Mouse (Mus musculus) left cerebral cortex, adult 9 months (tissue): ENCODE data around the gene Zswim5.
"Not testable (repeated sequence)": the region's sequence is repeated elsewhere in the genome, so short reads cannot be mapped to it uniquely, and the experiment has no call there.

Experiments used
- DNase-seq, 2 experiments: peaks; one replicate each; pipeline ENCODE4 v3.0.0; 2022; ENCODE audit warnings: low spot score in 2 of 2

Zswim5 gene

GRCm38 (mm10) chr4:116876995-116877728, at the start of gene Zswim5:
TSS of gene Zswim5 (plus strand) at chr4:116877376.
- DNase-seq: peak; percentile 42 to 61

- DNase-seq: peak in 1 of 2 experiments; percentile 50
Observed at GRCm38 (mm10) chr4:116827819-116828218, 49.4 kb upstream of the Zswim5 start.

DNA sequence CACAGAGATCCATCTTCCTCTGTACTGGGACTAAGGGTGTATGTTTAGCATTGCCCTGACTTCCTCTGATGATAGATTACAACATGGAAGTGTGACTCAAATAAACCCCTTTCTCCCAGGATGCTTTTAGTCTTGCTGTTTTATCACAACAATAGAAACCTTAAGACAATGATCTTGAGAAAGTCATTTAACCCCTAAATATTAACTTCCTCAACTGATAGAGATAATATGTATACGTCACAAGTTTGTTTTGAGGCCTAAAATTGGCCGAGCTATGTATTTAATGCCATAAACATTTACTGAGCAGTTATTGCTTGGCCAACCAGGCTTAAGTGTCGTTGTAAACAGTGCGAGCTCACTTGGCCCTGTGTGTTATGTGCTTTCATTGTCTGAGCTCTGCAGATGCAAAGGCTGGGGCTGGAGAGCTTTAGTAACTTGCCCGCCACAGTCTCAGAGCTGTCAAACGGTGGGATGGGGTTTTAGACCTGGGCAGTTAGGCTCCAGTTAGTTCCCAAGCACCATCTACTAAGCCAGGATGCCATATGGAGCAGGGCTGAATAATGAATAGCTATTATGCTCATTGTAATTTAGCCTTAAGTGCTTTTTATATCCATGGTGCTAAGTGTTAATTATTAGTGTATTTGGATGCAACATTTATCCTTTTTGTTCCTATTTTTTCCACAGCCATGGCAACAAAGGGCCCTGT, 47.7 kb upstream of the Zswim5 start:
- no peak for DNase-seq

- no peak for DNase-seq
Observed at GRCm38 (mm10) chr4:116830070-116830368, 47.2 kb upstream of the Zswim5 start.

- no peak for DNase-seq
Observed at GRCm38 (mm10) chr4:116838999-116839398, 38.2 kb upstream of the Zswim5 start.

DNA sequence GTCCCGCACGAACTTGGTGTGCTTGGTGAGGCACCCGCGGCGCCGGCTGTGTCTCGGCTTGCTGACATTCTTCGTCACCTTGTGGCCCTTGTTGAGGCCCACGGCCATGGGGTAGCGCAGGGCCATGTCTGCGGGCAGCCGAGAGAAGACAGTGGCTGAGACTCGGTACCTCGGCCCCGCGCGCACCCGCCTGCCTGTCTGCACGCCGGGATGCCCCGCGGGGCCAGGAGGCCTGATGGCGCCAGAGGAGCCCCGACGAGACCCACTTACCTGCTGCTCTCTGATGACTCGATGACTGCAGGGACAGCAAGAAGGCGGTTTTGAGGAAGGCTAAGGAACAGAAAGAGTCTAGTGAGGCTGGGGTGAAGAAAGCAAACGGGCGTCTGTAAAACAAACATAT, 37.1 kb upstream of the Zswim5 start:
- not testable (repeated sequence) for DNase-seq

DNA sequence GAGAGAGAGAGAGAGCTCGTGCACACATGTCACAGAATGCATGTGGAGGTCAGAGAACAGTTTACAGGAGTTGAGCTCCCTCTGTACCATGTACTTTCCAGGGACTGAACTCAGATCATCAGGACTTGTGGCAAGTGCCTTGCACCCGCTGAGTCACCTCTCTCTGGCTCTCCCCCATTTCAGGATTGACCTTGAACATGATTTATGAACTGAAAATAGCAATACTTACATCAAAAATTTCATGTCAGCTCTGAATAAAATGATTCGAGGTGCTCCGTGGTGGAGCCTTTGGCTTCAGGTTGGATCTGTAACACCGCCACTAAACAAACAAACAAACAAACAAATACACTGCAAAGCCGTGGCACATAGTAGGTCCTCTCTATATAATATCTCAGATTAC, 36.3 kb upstream of the Zswim5 start:
- DNase-seq: no peak

DNA sequence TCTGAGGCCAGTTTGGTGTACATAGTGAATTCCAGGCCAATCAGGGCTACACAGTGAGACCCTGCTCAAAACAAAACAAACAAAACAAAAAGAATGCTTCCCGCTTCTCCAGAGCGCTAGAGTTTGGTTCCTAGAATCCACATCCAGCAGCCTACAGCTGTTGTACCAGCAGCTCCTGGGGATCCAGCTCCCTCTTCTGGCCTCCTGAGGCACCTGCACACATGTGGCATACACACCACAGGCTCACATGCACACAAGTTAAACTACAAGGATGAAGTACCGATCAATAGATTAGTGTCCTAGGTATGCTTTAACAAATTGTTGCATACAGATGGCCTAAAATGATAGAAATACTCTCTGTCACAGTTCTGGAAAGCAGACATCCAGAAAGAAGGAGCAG, 32.9 kb upstream of the Zswim5 start:
- no peak for DNase-seq

- DNase-seq: no peak
Observed at GRCm38 (mm10) chr4:116849901-116850300, 27.3 kb upstream of the Zswim5 start.

DNA sequence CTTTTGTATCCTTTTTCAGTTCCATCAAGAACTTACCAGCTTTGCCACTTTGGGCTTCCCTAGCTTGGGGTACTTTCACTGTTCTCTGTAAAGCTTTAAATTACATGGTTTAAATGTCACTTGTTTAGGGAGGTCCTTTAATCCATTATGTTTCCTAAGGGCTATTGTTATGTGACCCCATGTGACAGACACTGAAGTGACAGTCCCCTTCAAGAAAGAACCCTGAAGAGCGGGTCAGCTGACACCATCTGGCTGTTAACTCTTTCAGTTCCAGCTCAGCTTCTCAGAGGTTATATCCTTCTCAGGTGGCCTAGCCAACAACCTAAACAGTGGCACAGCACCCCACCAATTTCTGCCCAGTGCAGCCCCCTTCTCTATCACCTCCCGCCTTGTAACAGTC, 22.9 kb upstream of the Zswim5 start:
- DNase-seq: no peak

DNA sequence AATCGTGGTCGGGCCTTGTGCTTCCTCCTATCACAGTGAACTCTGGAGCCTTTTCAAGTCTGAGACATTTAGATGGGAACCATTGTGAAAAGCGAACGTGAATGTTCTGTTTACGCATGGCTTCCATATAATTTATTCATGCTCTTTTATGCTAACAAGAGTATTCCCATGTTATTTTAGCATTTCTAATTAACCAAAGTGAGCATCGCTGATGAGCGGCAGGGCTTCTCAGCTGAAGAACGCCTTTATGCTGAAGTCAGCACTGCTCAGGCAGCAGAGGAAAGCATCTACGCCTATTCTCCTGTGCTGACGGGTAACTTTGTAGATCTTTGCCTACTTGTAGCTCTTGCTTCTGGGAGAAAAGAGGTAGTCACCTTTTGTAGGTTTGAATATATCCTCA, 20.0 kb upstream of the Zswim5 start:
- DNase-seq: no peak

DNA sequence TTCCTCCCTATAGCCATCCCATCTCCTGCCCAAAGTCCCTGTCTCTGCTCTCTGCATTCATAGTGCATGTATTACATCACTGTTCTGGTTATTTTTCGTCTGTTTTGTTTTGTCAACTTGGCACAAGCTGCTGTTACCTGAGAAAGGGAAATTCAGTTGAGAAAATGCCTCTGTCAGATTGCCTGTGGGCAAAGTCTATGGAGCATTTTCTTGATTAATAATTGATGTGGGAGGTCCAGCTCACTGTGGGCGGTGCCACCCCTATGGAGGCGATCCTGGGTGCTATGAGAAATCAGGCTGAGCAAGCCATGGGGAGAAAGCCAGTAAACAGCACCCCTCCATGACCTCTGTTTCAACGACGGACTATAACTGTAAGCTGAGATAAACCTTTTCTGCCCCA, 17.5 kb upstream of the Zswim5 start:
- DNase-seq: no peak

DNA sequence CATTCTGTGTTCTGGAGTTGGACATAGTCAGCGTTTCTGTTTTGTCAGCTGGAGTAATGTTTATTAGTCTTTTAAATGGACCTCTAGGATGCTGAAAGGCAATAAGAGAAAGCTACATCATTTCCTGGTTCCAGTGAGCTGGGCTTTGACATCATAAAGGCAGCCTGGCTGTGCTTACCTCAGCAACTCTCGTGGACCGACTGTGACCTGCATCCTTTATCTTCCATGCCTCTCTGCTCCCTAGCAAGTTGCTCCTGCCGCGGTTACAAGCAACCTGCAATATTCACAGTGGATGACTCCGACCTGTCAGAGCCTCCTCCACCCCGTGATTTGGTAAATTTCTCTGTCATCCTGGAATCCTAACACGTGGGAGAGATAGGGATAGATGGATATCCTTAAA, 15.2 kb upstream of the Zswim5 start:
- no peak for DNase-seq

DNA sequence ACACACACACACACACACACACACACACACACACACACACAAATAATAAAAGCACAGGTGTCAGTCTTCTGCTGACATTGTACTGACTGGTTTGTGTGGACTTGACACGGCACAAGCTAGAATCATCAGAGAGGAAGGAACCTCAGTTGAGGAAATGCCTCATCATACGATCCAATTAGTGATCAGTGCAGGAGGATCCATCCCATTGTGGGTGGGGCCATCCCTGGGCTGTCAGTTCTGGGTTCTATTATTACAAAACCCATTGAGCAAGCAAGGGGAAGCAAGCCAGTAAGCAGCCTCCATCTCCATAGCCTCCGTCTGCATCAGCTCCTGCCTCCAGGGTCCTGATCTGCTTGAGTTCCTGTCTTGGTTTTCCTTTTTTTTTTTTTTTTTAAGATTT, 7.3 kb upstream of the Zswim5 start:
- DNase-seq: no peak

DNA sequence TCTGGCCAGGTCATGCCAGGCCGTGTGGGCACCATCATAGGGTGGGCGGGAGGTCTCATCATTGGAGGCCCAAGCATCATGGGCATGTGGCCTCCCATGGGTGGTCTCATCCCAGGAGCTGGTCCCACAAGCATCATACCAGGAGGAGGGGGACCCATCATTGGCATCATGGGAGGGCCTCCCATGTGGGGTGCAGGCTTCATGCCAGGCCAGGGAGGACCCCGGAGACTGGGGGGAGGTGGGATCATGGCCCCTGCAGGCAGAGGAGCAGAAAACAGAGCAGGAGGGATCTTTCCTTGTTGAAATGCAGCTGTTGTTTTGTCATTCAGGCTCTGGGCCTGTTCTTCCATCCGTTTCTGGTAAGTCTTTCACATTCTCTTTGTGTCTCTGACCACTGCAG, 2.6 kb upstream of the Zswim5 start:
- DNase-seq: no peak

DNA sequence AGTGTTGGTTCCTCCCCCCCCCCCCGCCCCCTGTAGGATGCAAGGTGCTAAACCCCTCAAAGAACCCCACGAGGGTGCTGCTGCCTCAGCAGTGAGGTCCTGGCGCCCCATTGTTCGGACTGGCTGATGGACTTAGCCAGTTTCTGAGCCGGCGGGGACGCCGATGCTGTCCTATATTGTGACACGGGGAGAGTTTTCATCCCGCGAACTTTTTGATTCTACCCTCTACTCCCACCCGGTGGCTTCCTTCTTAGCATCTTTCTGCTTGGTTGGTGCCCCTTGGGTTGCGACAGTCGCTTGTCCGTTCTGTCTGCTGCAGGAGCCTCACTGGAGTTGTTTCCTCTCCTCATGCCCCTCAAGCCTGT, 564 bp upstream of the Zswim5 start:
- peak in 1 of 2 experiments; percentile 35 for DNase-seq

- DNase-seq: peak in 1 of 2 experiments; percentile 5
Observed at GRCm38 (mm10) chr4:116877729-116878321, 649 bp downstream of the Zswim5 start.

- DNase-seq: peak in 1 of 2 experiments; percentile 8
Observed at GRCm38 (mm10) chr4:116878491-116878890, 1.3 kb downstream of the Zswim5 start.

DNA sequence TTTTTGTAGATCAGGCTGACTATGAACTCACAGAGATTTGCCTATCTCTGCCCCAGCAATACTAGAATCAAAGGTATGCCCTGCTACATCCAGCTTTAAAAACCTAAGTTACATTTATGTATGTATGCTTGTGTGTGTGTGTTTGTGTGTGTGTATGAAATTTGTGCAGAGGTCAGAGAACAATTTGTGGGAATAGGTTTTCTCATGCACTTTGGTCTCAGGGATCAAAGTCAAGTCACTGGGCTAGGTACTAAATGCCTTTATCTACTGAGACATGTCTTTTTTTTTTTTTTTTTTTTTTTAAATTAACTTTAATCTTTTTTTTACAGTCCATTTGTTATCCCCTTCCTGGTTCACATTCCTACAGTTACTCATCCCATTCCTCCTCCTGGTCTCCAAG, 5.5 kb downstream of the Zswim5 start:
- no peak for DNase-seq

DNA sequence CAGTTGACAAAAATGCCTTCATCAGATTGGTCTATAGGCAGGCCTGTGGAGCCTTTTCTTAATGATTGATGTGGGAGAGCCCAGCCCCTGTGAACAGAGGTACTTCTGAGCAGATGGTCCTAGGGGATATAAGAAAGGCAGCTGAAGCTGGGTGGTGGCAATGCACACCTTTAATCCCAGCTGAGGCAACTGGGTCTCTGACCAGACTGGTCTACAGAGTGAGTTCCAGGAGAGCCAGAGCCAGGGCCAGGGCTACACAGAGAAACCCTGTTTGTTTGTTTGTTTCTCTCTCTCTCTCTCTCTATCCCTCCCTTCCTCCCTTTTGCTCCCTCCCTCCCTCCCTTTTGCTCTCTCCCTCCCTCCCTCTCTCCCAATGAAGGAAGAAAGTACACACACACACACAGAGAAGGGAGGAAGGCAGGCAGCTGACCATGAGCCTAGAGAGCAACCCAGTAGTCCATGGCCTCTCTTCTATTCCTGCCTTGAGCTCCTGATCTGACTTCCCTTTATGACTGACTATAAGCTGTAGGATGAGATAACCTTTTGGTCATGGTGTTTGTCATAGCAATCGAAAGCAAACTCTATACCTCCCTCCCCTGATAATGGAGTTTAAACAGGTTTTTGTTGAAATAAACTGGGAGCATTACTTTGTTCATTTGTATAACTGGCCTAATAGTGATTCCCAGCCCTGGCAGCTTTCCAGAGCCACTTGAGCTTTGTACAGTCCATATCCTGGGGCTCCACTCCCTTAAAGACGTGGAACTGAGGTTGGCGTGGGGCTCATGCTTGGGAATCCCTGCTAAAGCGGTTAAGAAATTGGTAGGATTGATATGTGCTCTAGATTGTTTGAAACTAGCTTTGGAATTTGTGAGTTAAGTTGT, 17.3 kb downstream of the Zswim5 start:
- no peak for DNase-seq

- DNase-seq: no peak
Observed at GRCm38 (mm10) chr4:116910489-116911181, 33.5 kb downstream of the Zswim5 start.

DNA sequence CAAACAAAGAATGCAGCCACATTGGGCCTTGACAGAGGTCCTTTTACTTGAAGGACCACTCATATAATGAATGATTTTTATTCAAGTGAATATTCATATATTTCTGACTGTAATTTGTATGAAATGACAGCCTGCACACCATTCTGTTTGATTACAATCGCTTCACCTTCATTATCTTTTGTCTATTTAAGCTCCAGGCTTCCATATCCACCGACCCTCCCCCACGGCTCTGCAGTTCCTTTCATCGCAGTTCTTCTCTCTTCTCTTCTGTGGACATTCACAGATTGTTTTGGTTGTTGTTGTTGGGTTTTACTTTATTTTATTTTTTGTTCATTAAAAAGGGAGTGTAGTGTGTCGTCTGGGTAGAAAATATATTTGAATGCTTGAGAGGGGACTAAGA, 34.0 kb downstream of the Zswim5 start:
- no peak for DNase-seq
